Mouse (Mus musculus): ENCODE results near the gene Paox. TPM values are rescaled to one million over a fixed set of nuclear protein-coding genes. Genes with fewer than 3 reads are reported as not detected.

Gene Paox
- polyA plus RNA-seq, 1 experiment from 2014 or later, result 22.9 TPM

- H3K4me3 ChIP-seq (replicated peaks; ENCODE audit: low read depth, low read length), result no peak within 1 kb of the TSS
Observed at GRCm38 (mm10) chr7:140172936-140173335, 57.3 kb downstream of the Paox start, which contains the start of gene Olfr523. Olfr523 (plus strand) TSS chr7:140173217.

GRCm38 (mm10) chr7:140179176-140179575, 63.6 kb downstream of the Paox start:
- DNase-seq (ENCODE audit: low spot score) (no peak), ATAC-seq (replicated peaks; ENCODE audit: low FRiP score, low read depth) (no peak)
- 65% methylated on average over 2 of the region's 2 CpGs for WGBS
- H3K27me3 ChIP-seq (ENCODE audit: insufficient read depth, low read length), result no peaks in the 10 kb centered on the region
- H3K9ac ChIP-seq (ENCODE audit: low read depth, low read length), result no peak overlapping the region
- no peak for TF ChIP-seq CTCF (IDR thresholded peaks at IDR 0.05; ENCODE audit: low read depth)
- H3K27ac ChIP-seq, result no peak overlapping the region
- H3K4me3 ChIP-seq (replicated peaks; ENCODE audit: low read depth, low read length), result no peak overlapping the region
- no peaks in the 10 kb centered on the region for H3K9me3 ChIP-seq (replicated peaks; ENCODE audit: low read length)
- H3K36me3 ChIP-seq (ENCODE audit: insufficient read depth, low read length), result no peaks in the 10 kb centered on the region
- no peaks in the 10 kb centered on the region for H3K4me1 ChIP-seq (replicated peaks; ENCODE audit: insufficient read depth, low read length)
- H3K4me2 ChIP-seq (ENCODE audit: low read length), result no peak overlapping the region

More at GRCm38 (mm10) chr7:140172936-140173335, 57.3 kb downstream of the Paox start, which contains the start of gene Olfr523:
- no peak for TF ChIP-seq CTCF (IDR thresholded peaks at IDR 0.05; ENCODE audit: low read depth)
- Histone ChIP-seq H3K27ac (no peak within 1 kb of the TSS), H3K9me3 (replicated peaks; ENCODE audit: low read length) (no peaks in the 10 kb centered on the region), H3K36me3 (ENCODE audit: insufficient read depth, low read length) (no peaks in the 10 kb centered on the region), H3K4me2 (ENCODE audit: low read length) (no peak within 1 kb of the TSS), H3K27me3 (ENCODE audit: insufficient read depth, low read length) (no peaks in the 10 kb centered on the region), H3K4me1 (replicated peaks; ENCODE audit: insufficient read depth, low read length) (no peaks in the 10 kb centered on the region), H3K9ac (ENCODE audit: low read depth, low read length) (no peak within 1 kb of the TSS)
- no peak for ATAC-seq (replicated peaks; ENCODE audit: low FRiP score, low read depth)
- no peak for DNase-seq (ENCODE audit: low spot score)
- WGBS, result 47% methylated on average over 1 of the region's 1 CpGs

- Histone ChIP-seq H3K4me3 (replicated peaks; ENCODE audit: low read depth, low read length) (no peak overlapping the region), H3K9ac (ENCODE audit: low read depth, low read length) (no peak overlapping the region), H3K27me3 (ENCODE audit: insufficient read depth, low read length) (no peaks in the 10 kb centered on the region), H3K27ac (no peak overlapping the region), H3K4me2 (ENCODE audit: low read length) (no peak overlapping the region), H3K9me3 (replicated peaks; ENCODE audit: low read length) (no peaks in the 10 kb centered on the region), H3K36me3 (ENCODE audit: insufficient read depth, low read length) (no peaks in the 10 kb centered on the region), H3K4me1 (replicated peaks; ENCODE audit: insufficient read depth, low read length) (no peaks in the 10 kb centered on the region)
- 72% methylated on average over 2 of the region's 2 CpGs for WGBS
- DNase-seq (ENCODE audit: low spot score) (no peak), ATAC-seq (replicated peaks; ENCODE audit: low FRiP score, low read depth) (no peak)
- no peak for TF ChIP-seq CTCF (IDR thresholded peaks at IDR 0.05; ENCODE audit: low read depth)
Observed at GRCm38 (mm10) chr7:140180692-140181091, 65.1 kb downstream of the Paox start.

- no peaks in the 10 kb centered on the region for H3K9me3 ChIP-seq (replicated peaks; ENCODE audit: low read length)
- ATAC-seq (replicated peaks; ENCODE audit: low FRiP score, low read depth), result no peak
- no peak overlapping the region for H3K4me3 ChIP-seq (replicated peaks; ENCODE audit: low read depth, low read length)
- no peaks in the 10 kb centered on the region for H3K27me3 ChIP-seq (ENCODE audit: insufficient read depth, low read length)
- no peak for TF ChIP-seq CTCF (IDR thresholded peaks at IDR 0.05; ENCODE audit: low read depth)
- H3K4me1 ChIP-seq (replicated peaks; ENCODE audit: insufficient read depth, low read length), result no peaks in the 10 kb centered on the region
- H3K27ac ChIP-seq, result no peak overlapping the region
- H3K4me2 ChIP-seq (ENCODE audit: low read length), result no peak overlapping the region
- DNase-seq (ENCODE audit: low spot score), result no peak
- H3K36me3 ChIP-seq (ENCODE audit: insufficient read depth, low read length), result no peaks in the 10 kb centered on the region
- WGBS, result 78% methylated on average over 4 of the region's 4 CpGs
- no peak overlapping the region for H3K9ac ChIP-seq (ENCODE audit: low read depth, low read length)
Observed at GRCm38 (mm10) chr7:140184206-140184605, 68.6 kb downstream of the Paox start.

Other genes with a start within 250 kb of the Paox start
- gene Kndc1, start 221.1 kb upstream of the Paox start, polyA plus RNA-seq (2015; fragmentation: Nextera tagmentation; extraction: Ambion mirVana), result 0.09 and 0.18 TPM in 2 replicates
- gene Utf1, start 172.0 kb upstream of the Paox start, polyA plus RNA-seq (2015; fragmentation: Nextera tagmentation; extraction: Ambion mirVana), result not detected in 2 replicates
- gene 6430531B16Rik, start 137.0 kb upstream of the Paox start, polyA plus RNA-seq (2015; fragmentation: Nextera tagmentation; extraction: Ambion mirVana), result 0.28 and 0.36 TPM in 2 replicates
- gene Adam8, start 123.2 kb upstream of the Paox start, polyA plus RNA-seq (2015; fragmentation: Nextera tagmentation; extraction: Ambion mirVana), result 0.41 and 0.46 TPM in 2 replicates
- 35.0 TPM in 2 replicates for gene Zfp511, start 79.4 kb upstream of the Paox start, polyA plus RNA-seq (2015; fragmentation: Nextera tagmentation; extraction: Ambion mirVana)
- 34.4 and 39.5 TPM in 2 replicates for gene Tubgcp2, start 79.1 kb upstream of the Paox start, polyA plus RNA-seq (2015; fragmentation: Nextera tagmentation; extraction: Ambion mirVana)
- not detected in 2 replicates for gene Msx3, start 66.7 kb upstream of the Paox start, polyA plus RNA-seq (2015; fragmentation: Nextera tagmentation; extraction: Ambion mirVana)
- gene Caly, start 33.3 kb upstream of the Paox start, polyA plus RNA-seq (2015; fragmentation: Nextera tagmentation; extraction: Ambion mirVana), result 0.89 and 1.1 TPM in 2 replicates
- gene Prap1, start 22.4 kb upstream of the Paox start, polyA plus RNA-seq (2015; fragmentation: Nextera tagmentation; extraction: Ambion mirVana), result 3.9 and 6.2 TPM in 2 replicates
- 86.8 and 88.4 TPM in 2 replicates for gene Fuom, start 13.4 kb upstream of the Paox start, polyA plus RNA-seq (2015; fragmentation: Nextera tagmentation; extraction: Ambion mirVana)
- gene Echs1, start 677 bp downstream of the Paox start, polyA plus RNA-seq (2015; fragmentation: Nextera tagmentation; extraction: Ambion mirVana), result 236 and 241 TPM in 2 replicates
- gene Mtg1, start 21.8 kb downstream of the Paox start, polyA plus RNA-seq (2015; fragmentation: Nextera tagmentation; extraction: Ambion mirVana), result 29.9 and 30.4 TPM in 2 replicates
- 0.13 and 0.16 TPM in 2 replicates for gene Sprn, start 39.1 kb downstream of the Paox start, polyA plus RNA-seq (2015; fragmentation: Nextera tagmentation; extraction: Ambion mirVana)
- gene Olfr522, start 49.0 kb downstream of the Paox start, polyA plus RNA-seq (2015; fragmentation: Nextera tagmentation; extraction: Ambion mirVana), result not detected in 2 replicates
- not detected in 2 replicates for gene Olfr523, start 57.4 kb downstream of the Paox start, polyA plus RNA-seq (2015; fragmentation: Nextera tagmentation; extraction: Ambion mirVana)
- gene Olfr524, start 90.2 kb downstream of the Paox start, polyA plus RNA-seq (2015; fragmentation: Nextera tagmentation; extraction: Ambion mirVana), result not detected in 2 replicates
- 0.05 TPM in 2 replicates for gene Cd163l1, start 102.5 kb downstream of the Paox start, polyA plus RNA-seq (2015; fragmentation: Nextera tagmentation; extraction: Ambion mirVana)
- not detected in 2 replicates for gene 5830411N06Rik, start 131.5 kb downstream of the Paox start, polyA plus RNA-seq (2015; fragmentation: Nextera tagmentation; extraction: Ambion mirVana)
- gene Olfr525, start 205.1 kb downstream of the Paox start, polyA plus RNA-seq (2015; fragmentation: Nextera tagmentation; extraction: Ambion mirVana), result not detected in 2 replicates
- gene Olfr527, start 218.2 kb downstream of the Paox start, polyA plus RNA-seq (2015; fragmentation: Nextera tagmentation; extraction: Ambion mirVana), result not detected in 2 replicates
- not detected in 2 replicates for gene Olfr60, start 245.9 kb downstream of the Paox start, polyA plus RNA-seq (2015; fragmentation: Nextera tagmentation; extraction: Ambion mirVana)

Measured in kidney, postnatal 0 days (tissue).